Mouse (Mus musculus) lung, postnatal 0 days (tissue): ENCODE results near the gene Bricd5.

Source experiments
- CTCF ChIP-seq: IDR thresholded peaks from 2 replicates; pipeline ENCODE4 v1.5.1; 2016; ENCODE audit warnings: antibody characterized with exemption, mild to moderate bottlenecking
- EP300 ChIP-seq: IDR thresholded peaks from 2 replicates; pipeline ENCODE4 v1.6.1; 2016; ENCODE audit warnings: antibody characterized with exemption, mild to moderate bottlenecking, control low read depth

GRCm38 (mm10) chr17:24506332-24507070 lies 32.8 kb downstream of the Bricd5 start:
- no peak for TF ChIP-seq CTCF
- TF ChIP-seq EP300 = no peak
